Mouse (Mus musculus) lung, adult 2 months (tissue): Measurements from ENCODE around the gene Gm527. TPM values are rescaled to one million over a fixed set of nuclear protein-coding genes. Genes with fewer than 3 reads are reported as not detected.
A peak's percentile ranks its signal among the peaks of the same experiment; 100 is the strongest.

Source experiments
- DNase-seq: peaks from one replicate; pipeline ENCODE4 v3.0.0; 2022
- H3K4me1 ChIP-seq: fragments of 200-500 bp; 2 replicates; pipeline ENCODE4 v1.6.1; 2011; ENCODE audit warnings: low read length; ENCODE audit not compliant: control insufficient read depth, insufficient read depth
- H3K4me3 ChIP-seq: fragments of 200-500 bp; replicated peaks from 2 replicates; pipeline ENCODE3; 2011; ENCODE audit warnings: low read depth, mild to moderate bottlenecking, control low read depth, low read length; ENCODE audit errors: extremely low read depth
- CTCF ChIP-seq: fragments of 200-500 bp; IDR thresholded peaks from 2 replicates; pipeline ENCODE4 v1.5.1; 2011; ENCODE audit warnings: mild to moderate bottlenecking, low read length, control low read depth; ENCODE audit not compliant: insufficient read depth
- POLR2A ChIP-seq: fragments of 200-500 bp; IDR thresholded peaks from 2 replicates; pipeline ENCODE4 v1.6.1; 2011; ENCODE audit warnings: low read depth, mild to moderate bottlenecking, control low read depth, low read length, borderline replicate concordance; ENCODE audit errors: extremely low read depth
- WGBS: fragments of 180-500 bp; shearing (Covaris S2); methylation state at CpG from one replicate; pipeline ENCODE4 v1.1.7; 2018; 5-methylcytosine and 5-hydroxymethylcytosine counted together
- polyA plus RNA-seq: library from polyadenylated mRNA; depleted of rRNA; stranded (reverse); fragments of >200 nt; gene quantifications from 2 replicates; pipeline ENCODE4 v1.2.3, GENCODE M21; 2012; rRNA removed

Gm527 gene
- polyA plus RNA-seq, 1 experiment, result 1.4 TPM

DNA sequence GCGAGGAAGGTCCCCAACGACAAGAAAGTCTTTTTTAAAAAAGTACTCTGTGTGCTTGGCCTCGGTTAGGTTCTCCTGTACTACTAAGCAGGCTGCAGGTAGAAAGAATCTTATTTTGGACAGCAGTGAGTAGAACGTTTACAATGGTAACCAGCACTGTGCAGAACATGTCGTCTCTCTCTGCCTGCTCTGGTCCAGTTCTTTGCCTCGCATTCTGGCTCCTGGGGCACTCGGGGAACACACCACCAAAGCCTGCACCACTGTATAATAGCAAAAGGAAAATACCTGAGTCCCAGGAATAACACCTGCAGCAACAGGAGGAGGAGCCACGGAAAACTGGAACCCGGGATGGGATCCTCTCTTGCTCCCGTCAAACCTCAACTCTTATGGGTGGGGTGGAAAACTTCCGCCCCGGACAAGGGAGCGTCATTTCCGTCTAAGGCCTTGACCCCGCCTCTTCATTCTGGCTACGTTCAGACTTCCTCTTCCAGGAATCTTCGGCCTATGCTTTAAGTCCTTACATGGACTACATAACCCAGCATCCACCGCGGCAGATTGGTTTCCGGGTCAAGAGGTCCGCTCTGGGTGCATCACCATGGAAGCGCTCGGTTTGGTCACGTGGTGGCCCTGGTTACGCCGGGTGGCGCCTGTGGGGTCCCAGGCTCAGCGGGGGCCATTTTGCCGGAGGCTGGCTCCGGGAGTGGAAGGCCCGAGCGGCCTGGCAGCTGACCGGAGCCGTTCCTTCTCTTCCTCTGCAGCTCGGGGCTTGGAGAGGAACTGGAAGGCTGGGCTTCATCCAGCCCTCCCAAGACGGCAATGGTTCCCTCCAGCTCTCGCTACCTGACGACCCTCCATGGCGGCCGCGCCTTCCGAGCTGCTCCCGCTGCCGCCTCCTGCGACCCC is 47.7 kb downstream of the Gm527 start, which contains the start of the genes Klhl28 and Togaram1:
TSS of gene Klhl28 (minus strand) at position 411 of the 903 bp plus-strand sequence.
TSS of gene Togaram1 (plus strand) at position 681 of the 903 bp plus-strand sequence.
- H3K4me3 ChIP-seq, result peak within 1 kb of the TSS; percentile 95

DNA sequence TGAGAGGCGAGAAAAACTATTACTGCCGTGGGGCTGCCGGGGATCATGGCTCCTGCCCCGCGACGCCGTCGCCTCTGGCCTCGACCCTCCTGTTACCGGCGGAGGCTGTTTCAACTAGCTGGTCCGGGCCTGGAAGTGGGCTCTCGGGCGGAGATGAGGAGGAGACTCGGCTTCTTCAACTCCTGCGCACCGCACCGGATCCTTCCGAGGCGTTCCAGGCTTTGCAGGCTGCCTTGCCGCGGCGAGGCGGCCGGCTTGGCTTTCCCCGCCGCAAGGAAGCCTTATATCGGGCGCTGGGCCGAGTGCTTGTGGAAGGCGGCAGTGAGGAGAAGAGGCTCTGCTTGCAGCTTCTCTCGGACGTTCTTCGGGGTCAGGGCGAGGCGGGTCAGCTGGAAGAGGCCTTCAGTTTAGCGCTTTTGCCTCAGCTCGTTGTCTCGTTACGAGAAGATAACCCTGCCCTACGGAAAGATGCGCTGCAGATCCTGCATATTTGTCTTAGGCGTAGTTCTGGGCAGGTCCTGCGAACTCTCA is 48.5 kb downstream of the Gm527 start:
- Histone ChIP-seq H3K4me3 (peak overlapping the region; percentile 80), H3K4me1 (peaks cover 5% of the 10 kb centered on the region)
- under 1% methylated on average over 44 of the region's 44 CpGs for WGBS
- DNase-seq, result peak; percentile 61
- TF ChIP-seq CTCF (no peak), POLR2A (no peak)

More for the DNA sequence above, 47.7 kb downstream of the Gm527 start, which contains the start of the genes Klhl28 and Togaram1:
- DNase-seq, result peak; percentile 99
- WGBS, result under 1% methylated on average over 45 of the region's 45 CpGs
- no peaks in the 10 kb centered on the region for H3K4me1 ChIP-seq
- TF ChIP-seq POLR2A (peak; percentile 86), CTCF (no peak)

DNA sequence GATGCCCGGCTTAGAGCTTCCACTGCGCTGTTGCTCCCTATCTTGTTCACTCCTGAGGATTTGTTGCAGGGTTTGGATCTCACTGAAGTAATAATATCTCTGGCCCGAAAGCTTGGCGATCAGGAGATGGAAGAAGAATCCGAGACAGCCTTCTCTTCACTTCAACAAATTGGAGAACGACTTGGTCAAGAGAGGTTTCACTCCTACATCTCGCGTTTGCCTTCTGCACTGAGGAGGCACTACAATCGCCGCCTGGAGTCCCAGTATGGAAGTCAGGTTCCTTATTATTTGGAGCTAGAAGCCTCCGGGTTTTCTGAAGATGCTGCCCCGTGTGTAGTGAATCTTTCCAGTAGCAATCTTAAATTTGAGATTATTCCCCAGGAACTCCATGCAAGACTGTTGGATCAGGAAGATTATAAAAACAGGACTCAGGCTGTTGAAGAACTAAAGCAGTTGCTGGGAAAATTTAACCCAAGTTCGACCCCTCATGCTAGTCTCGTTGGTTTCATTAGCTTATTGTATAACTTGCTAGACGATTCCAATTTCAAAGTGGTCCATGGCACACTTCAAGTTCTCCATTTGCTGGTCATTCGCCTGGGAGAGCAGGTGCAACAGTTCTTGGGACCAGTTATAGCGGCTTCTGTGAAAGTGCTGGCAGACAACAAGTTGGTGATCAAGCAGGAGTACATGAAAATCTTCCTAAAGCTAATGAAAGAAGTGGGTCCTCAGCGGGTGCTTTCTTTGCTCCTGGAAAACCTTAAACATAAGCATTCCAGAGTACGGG is 49.1 kb downstream of the Gm527 start:
- peak; percentile 5 for DNase-seq
- peak overlapping the region; percentile 80 for H3K4me3 ChIP-seq
- TF ChIP-seq CTCF (no peak), POLR2A (no peak)
- peaks cover 5% of the 10 kb centered on the region for H3K4me1 ChIP-seq
- 2% methylated on average over 19 of the region's 19 CpGs for WGBS

DNA sequence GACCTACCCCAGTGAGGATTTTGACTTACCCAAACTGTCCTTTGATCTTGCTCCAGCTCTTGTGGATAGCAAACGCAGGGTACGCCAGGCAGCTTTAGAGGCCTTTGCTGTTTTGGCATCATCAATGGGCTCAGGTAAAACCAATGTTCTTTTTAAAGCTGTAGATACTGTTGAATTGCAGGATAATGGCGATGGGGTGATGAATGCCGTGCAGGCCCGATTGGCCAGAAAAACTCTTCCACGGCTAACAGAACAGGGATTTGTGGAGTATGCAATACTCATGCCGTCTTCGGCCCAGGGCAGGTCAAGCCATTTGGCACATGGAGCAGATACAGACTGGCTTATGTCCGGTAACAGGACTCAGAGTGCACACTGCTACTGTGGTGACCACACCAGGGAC is 49.8 kb downstream of the Gm527 start:
- TF ChIP-seq CTCF, result no peak
- no peak for TF ChIP-seq POLR2A
- DNase-seq, result peak; percentile 23
- peak overlapping the region; percentile 80 for H3K4me3 ChIP-seq
- H3K4me1 ChIP-seq, result peaks cover 8% of the 10 kb centered on the region
- 2% methylated on average over 9 of the region's 9 CpGs for WGBS

DNA sequence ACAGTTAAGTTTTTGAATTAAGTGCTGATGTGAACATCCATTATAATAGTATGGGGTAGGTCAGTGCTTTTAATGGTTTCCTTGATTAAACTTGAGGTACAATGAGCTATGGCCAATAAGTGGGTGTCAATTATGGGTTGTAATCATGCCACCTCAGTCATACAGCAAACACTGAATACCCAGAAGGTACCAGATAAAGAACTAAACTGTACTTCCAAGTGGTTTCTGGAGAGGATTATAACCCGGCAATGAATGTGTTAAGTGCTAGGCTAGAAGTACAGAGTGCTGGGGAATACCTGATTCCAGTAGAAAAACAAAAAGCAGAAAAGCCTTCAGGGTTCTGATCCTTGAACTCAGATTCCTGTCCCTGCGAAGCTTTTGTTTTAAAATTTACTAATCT is 50.4 kb downstream of the Gm527 start:
- 3% methylated on average over 2 of the region's 2 CpGs for WGBS
- peaks cover 8% of the 10 kb centered on the region for H3K4me1 ChIP-seq
- H3K4me3 ChIP-seq, result peak overlapping the region; percentile 48
- TF ChIP-seq POLR2A, result no peak
- no peak for TF ChIP-seq CTCF
- no peak for DNase-seq

DNA sequence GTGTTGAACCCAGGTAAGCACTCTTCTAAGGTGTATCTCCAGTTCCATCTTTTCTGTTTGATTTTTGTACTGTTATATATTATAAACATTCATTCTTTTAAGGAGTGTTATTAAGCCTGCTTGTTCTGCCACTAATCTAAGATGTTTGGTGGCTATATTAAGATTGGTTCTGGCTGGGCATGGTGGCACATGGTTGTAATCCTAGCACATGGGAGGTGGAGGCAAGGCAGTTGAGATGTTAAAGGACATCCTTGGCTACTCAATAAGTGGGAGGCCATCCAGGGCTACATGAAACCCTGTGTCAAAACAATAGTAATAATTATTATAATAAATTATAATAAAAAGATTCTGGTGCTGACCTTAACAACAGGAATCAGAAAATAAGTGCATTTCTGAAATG is 53.7 kb downstream of the Gm527 start:
- TF ChIP-seq POLR2A (no peak), CTCF (no peak)
- DNase-seq, result no peak
- Histone ChIP-seq H3K4me1 (peaks cover 8% of the 10 kb centered on the region), H3K4me3 (no peak overlapping the region)

DNA sequence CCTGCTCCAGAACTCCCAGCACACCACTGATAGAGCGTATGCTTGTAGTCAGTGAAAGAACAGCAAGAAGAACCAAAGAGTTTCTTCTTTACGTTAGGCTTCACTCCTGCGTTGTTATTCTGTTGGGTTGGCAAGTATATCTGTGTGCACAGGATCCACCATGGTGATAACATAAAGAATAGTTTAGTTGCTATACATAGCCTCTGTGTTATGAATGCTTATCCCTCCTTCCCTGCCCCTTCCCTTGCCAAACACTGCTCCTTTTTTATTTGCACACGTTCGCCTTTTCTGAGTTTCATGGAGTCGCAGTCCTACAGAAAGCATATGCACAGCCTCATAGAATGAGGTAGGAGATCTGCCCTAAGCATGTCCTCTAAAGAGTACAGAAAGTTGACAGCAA is 54.4 kb downstream of the Gm527 start:
- Histone ChIP-seq H3K4me3 (no peak overlapping the region), H3K4me1 (peaks cover 8% of the 10 kb centered on the region)
- WGBS, result 64% methylated on average over 6 of the region's 6 CpGs
- TF ChIP-seq CTCF (no peak), POLR2A (no peak)
- DNase-seq, result no peak

Other genes starting within 250 kb of the Gm527 start
- 1.8 and 3.8 TPM in 2 replicates for gene Klhl28, start 47.6 kb downstream of the Gm527 start, polyA plus RNA-seq
- gene Togaram1, start 47.9 kb downstream of the Gm527 start, polyA plus RNA-seq, result 5.8 and 6.4 TPM in 2 replicates
- 8.5 and 13.2 TPM in 2 replicates for gene Prpf39, start 118.4 kb downstream of the Gm527 start, polyA plus RNA-seq
- gene Fkbp3, start 156.1 kb downstream of the Gm527 start, polyA plus RNA-seq, result 23.4 and 23.8 TPM in 2 replicates
- gene Fancm, start 157.7 kb downstream of the Gm527 start, polyA plus RNA-seq, result 1.1 and 1.4 TPM in 2 replicates